Mouse (Mus musculus) ovary, postnatal 10 days (tissue): ENCODE data around the gene Olfr643.
"Not testable (repeated sequence)": the region's sequence is repeated elsewhere in the genome, so short reads cannot be mapped to it uniquely, and the experiment has no call there.

Experiments
- DNase-seq: peaks from one replicate; pipeline ENCODE4 v3.0.0; 2022; ENCODE audit warnings: low spot score

The Olfr643 gene

GRCm38 (mm10) chr7:104018953-104019352 is 118.3 kb downstream of the Olfr643 start:
- DNase-seq = no peak

GRCm38 (mm10) chr7:104017203-104017602 is 120.0 kb downstream of the Olfr643 start, which contains the start of gene Olfr639:
Gene Olfr639 (minus strand): TSS chr7:104017303.
- DNase-seq = no peak

- no peak for DNase-seq
These were observed 138.1 kb downstream of the Olfr643 start for GRCm38 (mm10) chr7:103999124-103999523.

DNA sequence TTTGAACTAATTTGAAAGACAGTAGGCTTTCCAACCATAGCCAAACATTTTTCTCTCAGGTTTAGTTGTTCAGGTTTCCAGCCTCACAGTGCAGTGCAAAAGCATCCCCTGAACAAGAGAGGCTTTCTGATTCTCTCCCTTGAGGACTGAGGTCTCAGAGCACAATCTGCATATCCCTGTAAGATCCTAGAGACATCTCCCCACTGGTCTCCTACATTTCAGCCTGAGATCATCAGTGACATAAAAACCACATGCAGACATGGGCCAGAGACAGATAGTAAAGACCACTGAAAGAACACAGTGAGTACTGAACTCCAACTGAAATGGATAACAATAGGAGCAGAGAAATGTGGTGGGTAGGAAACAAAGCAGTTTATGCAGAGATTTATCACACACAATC is 138.8 kb downstream of the Olfr643 start, which contains the start of gene Olfr638:
Olfr638 (plus strand) TSS at position 301 of the 400 bp plus-strand sequence.
- DNase-seq = no peak

GRCm38 (mm10) chr7:103971782-103972181 is 165.4 kb downstream of the Olfr643 start:
- DNase-seq = no peak

DNA sequence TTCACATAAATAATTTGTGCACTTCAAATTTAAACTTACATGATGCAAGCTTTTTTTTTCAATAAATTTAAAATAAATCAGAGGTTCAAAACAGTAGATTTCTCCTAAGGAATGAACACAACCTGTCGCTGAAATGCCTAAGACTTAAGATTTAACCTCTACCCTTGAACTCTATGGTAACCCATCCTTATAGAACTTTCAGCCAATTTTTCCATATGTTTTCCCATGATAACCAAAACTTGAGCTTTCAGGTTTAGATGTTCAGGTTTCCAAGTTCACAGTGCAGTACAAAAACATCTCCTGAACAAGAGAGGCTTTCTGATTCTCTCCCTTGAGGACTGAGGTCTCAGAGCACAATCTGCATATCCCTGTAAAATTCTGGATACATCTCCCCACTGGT is 166.4 kb downstream of the Olfr643 start, which contains the start of gene Olfr635:
Olfr635 (plus strand) TSS at position 301 of the 400 bp plus-strand sequence.
- DNase-seq = no peak

GRCm38 (mm10) chr7:103966873-103967272 is 170.3 kb downstream of the Olfr643 start:
- not testable (repeated sequence) for DNase-seq
